Mouse (Mus musculus) liver, embryonic 13.5 days (tissue): ENCODE measurements around the gene Olfr681. TPM values are rescaled to one million over a fixed set of nuclear protein-coding genes. Genes with fewer than 3 reads are reported as not detected.
"Not testable (repeated sequence)": the region's sequence is repeated elsewhere in the genome, so short reads cannot be mapped to it uniquely, and the experiment has no call there.

Source experiments
- ATAC-seq: fragments of 200-750 bp; cut with Nextera tagmentation; 2 replicates; pipeline ENCODE4 v1.8.0; 2017; ENCODE audit warnings: low read depth, mild to moderate bottlenecking, moderate number of reproducible peaks, moderate library complexity
- DNase-seq: peaks from one replicate; pipeline ENCODE4 v3.0.0; 2022
- H3K27ac ChIP-seq: fragments of 300-500 bp; sonication (generic); 2 replicates; pipeline ENCODE4 v1.5.1; 2015; ENCODE audit warnings: moderate library complexity, mild to moderate bottlenecking, inconsistent platforms
- H3K27me3 ChIP-seq: fragments of 300-500 bp; sonication (generic); 2 replicates; pipeline ENCODE4 v1.6.1; 2015; ENCODE audit warnings: mild to moderate bottlenecking, inconsistent platforms
- H3K36me3 ChIP-seq: fragments of 300-500 bp; sonication (generic); 2 replicates; pipeline ENCODE4 v1.6.1; 2015; ENCODE audit warnings: mild to moderate bottlenecking, inconsistent platforms
- H3K4me1 ChIP-seq: fragments of 300-500 bp; sonication (generic); replicated peaks from 2 replicates; pipeline ENCODE4 v1.6.1; 2015; ENCODE audit warnings: inconsistent platforms
- H3K4me2 ChIP-seq: fragments of 300-500 bp; sonication (generic); 2 replicates; pipeline ENCODE4 v1.6.1; 2015; ENCODE audit warnings: inconsistent platforms, mild to moderate bottlenecking, moderate library complexity
- H3K4me3 ChIP-seq: fragments of 300-500 bp; sonication (generic); replicated peaks from 2 replicates; pipeline ENCODE4 v1.5.1; 2015; ENCODE audit warnings: mild to moderate bottlenecking, inconsistent platforms
- H3K9ac ChIP-seq: fragments of 300-500 bp; sonication (generic); 2 replicates; pipeline ENCODE4 v1.6.1; 2015; ENCODE audit warnings: mild to moderate bottlenecking, inconsistent platforms
- H3K9me3 ChIP-seq: fragments of 300-500 bp; sonication (generic); replicated peaks from 2 replicates; pipeline ENCODE4 v1.6.1; 2016; ENCODE audit warnings: inconsistent platforms
- WGBS: fragments of 180-500 bp; shearing (Covaris S2); methylation state at CpG from one replicate; pipeline ENCODE4 v1.1.7; 2015; ENCODE audit not compliant: insufficient replicate concordance; 5-methylcytosine and 5-hydroxymethylcytosine counted together
- polyA plus RNA-seq: library from polyadenylated mRNA; unstranded; fragments of >200 nt; fragmentation: Nextera tagmentation; extraction: Ambion mirVana; gene quantifications from 2 replicates; pipeline ENCODE4 v1.2.1, GENCODE M21; 2015

The Olfr681 gene
- not detected in 2 replicates for polyA plus RNA-seq

DNA sequence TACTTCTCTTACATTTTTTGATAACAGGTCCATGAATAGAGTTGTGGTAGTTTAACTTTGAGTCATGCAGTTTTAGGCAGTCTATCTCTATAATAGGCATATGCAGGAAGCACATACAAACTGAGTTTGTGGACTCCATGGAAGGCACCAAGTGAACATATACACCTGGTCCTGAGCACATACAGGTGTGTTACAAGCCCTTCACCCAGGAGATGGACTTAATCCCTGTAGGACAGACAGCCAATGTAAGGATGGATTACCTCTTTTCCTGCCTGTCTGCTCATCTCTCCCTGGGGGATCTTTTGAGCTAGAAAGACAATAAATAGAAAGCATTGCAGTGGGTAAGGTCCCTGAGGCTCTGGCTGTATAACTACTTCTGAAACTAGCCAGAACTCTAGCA, at the start of gene Olfr681:
Olfr681 (plus strand) TSS at position 301 of the 400 bp plus-strand sequence.
- Histone ChIP-seq H3K9ac (no peak within 1 kb of the TSS), H3K4me1 (no peaks in the 10 kb centered on the region), H3K9me3 (no peaks in the 10 kb centered on the region), H3K27me3 (no peaks in the 10 kb centered on the region), H3K4me3 (no peak within 1 kb of the TSS), H3K4me2 (no peak within 1 kb of the TSS), H3K36me3 (no peaks in the 10 kb centered on the region), H3K27ac (no peak within 1 kb of the TSS)
- ATAC-seq, result no peak
- DNase-seq, result no peak

DNA sequence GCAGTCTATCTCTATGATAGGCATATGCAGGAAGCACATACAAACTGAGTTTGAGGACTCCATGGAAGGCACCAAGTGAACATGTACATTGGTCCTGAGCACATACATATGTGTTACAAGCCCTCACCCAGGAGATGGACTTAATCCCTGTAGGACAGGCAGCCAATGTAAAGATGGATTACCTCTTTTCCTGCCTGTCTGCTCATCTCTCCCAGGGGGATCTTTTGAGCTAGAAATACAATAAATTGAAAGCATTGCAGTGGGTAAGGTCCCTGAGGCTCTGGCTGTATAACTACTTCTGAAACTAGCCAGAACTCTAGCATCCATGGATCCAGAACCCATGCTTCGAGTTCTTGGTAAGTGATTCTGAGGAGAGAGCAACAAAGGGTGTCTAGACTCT, 35.7 kb upstream of the Olfr681 start, which contains the start of gene Olfr679:
Olfr679 (plus strand) TSS at position 301 of the 400 bp plus-strand sequence.
- no peak for ATAC-seq
- H3K4me1 ChIP-seq, result no peaks in the 10 kb centered on the region
- no peaks in the 10 kb centered on the region for H3K36me3 ChIP-seq
- no peak within 1 kb of the TSS for H3K4me2 ChIP-seq
- H3K9ac ChIP-seq, result no peak within 1 kb of the TSS
- no peak within 1 kb of the TSS for H3K27ac ChIP-seq
- WGBS, result 24% methylated on average over 1 of the region's 1 CpGs
- no peaks in the 10 kb centered on the region for H3K9me3 ChIP-seq
- H3K27me3 ChIP-seq, result no peaks in the 10 kb centered on the region
- no peak within 1 kb of the TSS for H3K4me3 ChIP-seq
- DNase-seq, result no peak

DNA sequence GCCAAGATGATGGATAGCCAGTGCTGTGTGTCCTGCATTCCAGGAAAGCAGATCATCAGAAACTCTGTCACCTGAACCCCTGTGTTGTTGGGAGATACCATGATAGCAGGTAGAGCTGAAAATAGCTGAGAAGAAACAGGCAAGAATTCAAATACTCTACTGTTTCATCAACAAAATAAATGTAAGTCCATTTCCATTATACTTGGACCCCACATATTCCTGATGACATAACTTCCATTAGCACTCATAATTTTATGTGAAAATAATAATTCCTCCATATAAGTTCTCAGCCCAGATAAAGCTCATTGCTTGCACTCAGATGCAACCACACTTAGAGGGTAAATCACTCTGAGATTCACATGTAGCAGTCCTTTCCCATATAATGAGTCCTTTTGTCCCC, 23.9 kb upstream of the Olfr681 start, which contains the start of gene Olfr680-ps1:
Olfr680-ps1 (minus strand) TSS at position 101 of the 400 bp plus-strand sequence.
- H3K4me2 ChIP-seq, H3K9ac ChIP-seq, H3K27ac ChIP-seq, H3K4me1 ChIP-seq, H3K27me3 ChIP-seq, ATAC-seq, H3K36me3 ChIP-seq, DNase-seq, H3K9me3 ChIP-seq, H3K4me3 ChIP-seq: not testable (repeated sequence)

DNA sequence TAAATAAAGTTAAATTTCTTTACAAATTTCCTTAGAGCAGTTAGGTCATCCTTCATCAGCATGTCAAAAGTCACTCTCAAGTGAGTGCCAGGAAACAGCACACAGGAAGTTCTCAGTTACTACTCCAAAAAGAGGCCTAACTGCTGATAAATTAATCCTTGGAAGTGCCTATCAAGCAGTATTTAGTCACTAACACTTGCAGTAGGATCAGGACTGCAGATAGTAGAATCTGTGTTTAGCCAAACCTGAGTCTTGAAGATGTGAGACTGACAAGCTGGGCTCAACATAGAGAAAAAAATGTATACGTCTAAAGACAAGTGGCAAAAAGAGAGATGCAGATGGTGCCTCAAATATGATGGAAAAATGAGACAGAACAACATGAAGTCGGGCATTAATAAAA, 24.6 kb downstream of the Olfr681 start:
- Histone ChIP-seq H3K36me3 (no peaks in the 10 kb centered on the region), H3K9ac (no peak overlapping the region), H3K9me3 (no peaks in the 10 kb centered on the region), H3K4me3 (no peak overlapping the region), H3K27me3 (no peaks in the 10 kb centered on the region), H3K4me2 (no peak overlapping the region), H3K27ac (no peak overlapping the region), H3K4me1 (no peaks in the 10 kb centered on the region)
- DNase-seq (no peak), ATAC-seq (no peak)
- WGBS, result 54% methylated on average over 2 of the region's 2 CpGs

DNA sequence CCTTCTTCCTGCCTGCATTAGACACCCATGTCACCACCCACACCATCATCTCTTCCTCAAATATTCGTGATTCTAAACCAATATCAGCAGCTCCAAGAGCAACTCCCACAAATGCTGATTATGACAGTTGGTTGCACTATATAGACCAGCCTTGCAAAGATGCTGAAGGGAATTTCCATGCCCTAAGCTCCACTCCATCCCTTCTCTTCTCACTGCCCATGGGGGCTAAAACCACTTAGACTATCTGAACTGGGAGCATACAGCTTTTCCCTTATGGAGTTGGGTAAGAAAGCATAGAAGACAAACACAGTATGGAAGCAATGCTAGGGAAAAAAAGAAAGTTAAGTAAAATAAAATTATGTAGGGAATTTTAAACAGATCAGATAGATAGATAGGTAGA, 30.3 kb downstream of the Olfr681 start, which contains the start of gene Olfr683:
Olfr683 (minus strand) TSS at position 101 of the 400 bp plus-strand sequence.
- H3K36me3 ChIP-seq, result no peaks in the 10 kb centered on the region
- no peaks in the 10 kb centered on the region for H3K9me3 ChIP-seq
- no peaks in the 10 kb centered on the region for H3K4me1 ChIP-seq
- H3K27me3 ChIP-seq, result no peaks in the 10 kb centered on the region
- no peak within 1 kb of the TSS for H3K9ac ChIP-seq
- no peak within 1 kb of the TSS for H3K4me3 ChIP-seq
- H3K27ac ChIP-seq, result no peak within 1 kb of the TSS
- ATAC-seq, result no peak
- DNase-seq, result no peak
- 21% methylated on average over 1 of the region's 1 CpGs for WGBS
- no peak within 1 kb of the TSS for H3K4me2 ChIP-seq

DNA sequence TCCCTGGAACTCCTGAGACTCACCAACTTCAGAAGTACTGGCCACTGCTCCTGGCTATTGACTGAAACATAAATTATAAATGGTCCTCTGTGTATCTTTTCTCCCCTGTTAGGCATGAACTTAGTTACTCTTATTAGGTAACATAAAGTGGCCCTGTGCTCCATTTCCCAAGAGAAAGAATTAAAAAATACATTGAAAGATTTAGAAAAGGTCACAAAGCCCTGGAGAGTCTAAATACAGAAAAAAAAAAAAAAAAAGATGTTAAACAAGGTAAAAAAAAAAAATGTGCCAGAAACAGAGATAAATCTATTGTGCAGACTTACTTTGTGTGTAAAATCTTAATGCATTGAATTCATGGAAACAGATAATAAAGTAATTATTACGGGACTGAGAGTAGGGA, 46.9 kb downstream of the Olfr681 start, which contains the start of gene Olfr684:
Olfr684 (minus strand) TSS at position 101 of the 400 bp plus-strand sequence.
- H3K27ac ChIP-seq, result no peak within 1 kb of the TSS
- H3K4me3 ChIP-seq, result no peak within 1 kb of the TSS
- ATAC-seq (no peak), DNase-seq (no peak)
- no peaks in the 10 kb centered on the region for H3K4me1 ChIP-seq
- H3K9ac ChIP-seq, result no peak within 1 kb of the TSS
- no peaks in the 10 kb centered on the region for H3K36me3 ChIP-seq
- no peaks in the 10 kb centered on the region for H3K27me3 ChIP-seq
- H3K4me2 ChIP-seq, result no peak within 1 kb of the TSS
- no peaks in the 10 kb centered on the region for H3K9me3 ChIP-seq
- WGBS, result 56% methylated on average over 1 of the region's 1 CpGs

DNA sequence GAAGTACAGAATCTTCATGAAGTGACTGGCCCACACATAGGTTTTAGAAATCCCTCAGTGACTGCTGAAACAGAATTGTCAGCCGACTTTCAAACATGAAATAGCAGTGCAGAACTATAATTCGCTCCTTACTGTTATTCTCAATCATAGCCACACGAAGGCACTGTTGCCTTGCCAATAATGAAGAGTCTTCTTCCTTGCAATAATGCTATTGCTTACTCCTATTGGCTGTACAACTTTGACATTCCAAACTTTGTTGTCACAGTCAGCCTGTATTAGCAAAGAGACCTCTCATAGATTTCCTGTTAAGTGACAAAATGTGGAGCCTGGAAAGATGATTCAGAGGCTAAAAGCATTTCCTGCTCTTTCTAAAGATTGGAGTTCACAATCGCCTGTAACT, 54.1 kb downstream of the Olfr681 start:
- Histone ChIP-seq H3K27ac (no peak overlapping the region), H3K36me3 (no peaks in the 10 kb centered on the region), H3K4me2 (no peak overlapping the region), H3K4me3 (no peak overlapping the region), H3K4me1 (no peaks in the 10 kb centered on the region), H3K9ac (no peak overlapping the region), H3K9me3 (no peaks in the 10 kb centered on the region), H3K27me3 (no peaks in the 10 kb centered on the region)
- no peak for ATAC-seq
- 37% methylated on average over 4 of the region's 4 CpGs for whole genome bisulfite sequencing
- DNase-seq, result no peak

Other genes with a start within 250 kb of the Olfr681 start
- gene Olfr665, start 238.8 kb upstream of the Olfr681 start, polyA plus RNA-seq, result not detected in 2 replicates
- gene Olfr666, start 220.9 kb upstream of the Olfr681 start, polyA plus RNA-seq, result not detected in 2 replicates
- gene Olfr667, start 195.4 kb upstream of the Olfr681 start, polyA plus RNA-seq, result not detected in 2 replicates
- not detected in 2 replicates for gene Olfr668, start 188.8 kb upstream of the Olfr681 start, polyA plus RNA-seq
- not detected in 2 replicates for gene Olfr669, start 182.6 kb upstream of the Olfr681 start, polyA plus RNA-seq
- not detected in 2 replicates for gene Olfr670, start 154.2 kb upstream of the Olfr681 start, polyA plus RNA-seq
- gene Olfr671, start 137.7 kb upstream of the Olfr681 start, polyA plus RNA-seq, result not detected in 2 replicates
- gene Olfr672, start 114.8 kb upstream of the Olfr681 start, polyA plus RNA-seq, result not detected in 2 replicates
- gene Olfr675, start 88.4 kb upstream of the Olfr681 start, polyA plus RNA-seq, result not detected in 2 replicates
- not detected in 2 replicates for gene Olfr676, start 84.1 kb upstream of the Olfr681 start, polyA plus RNA-seq
- gene Olfr677, start 65.5 kb upstream of the Olfr681 start, polyA plus RNA-seq, result not detected in 2 replicates
- not detected in 2 replicates for gene Olfr678, start 52.4 kb upstream of the Olfr681 start, polyA plus RNA-seq
- gene Olfr679, start 35.6 kb upstream of the Olfr681 start, polyA plus RNA-seq, result not detected in 2 replicates
- not detected in 2 replicates for gene Olfr680-ps1, start 24.0 kb upstream of the Olfr681 start, polyA plus RNA-seq
- gene Olfr683, start 30.2 kb downstream of the Olfr681 start, polyA plus RNA-seq, result not detected in 2 replicates
- not detected in 2 replicates for gene Olfr684, start 46.8 kb downstream of the Olfr681 start, polyA plus RNA-seq
- not detected in 2 replicates for gene Olfr685, start 69.2 kb downstream of the Olfr681 start, polyA plus RNA-seq
- gene Olfr686, start 90.6 kb downstream of the Olfr681 start, polyA plus RNA-seq, result not detected in 2 replicates
- not detected in 2 replicates for gene Olfr688, start 171.3 kb downstream of the Olfr681 start, polyA plus RNA-seq
- not detected in 2 replicates for gene Olfr689, start 194.3 kb downstream of the Olfr681 start, polyA plus RNA-seq
- gene Olfr690, start 217.3 kb downstream of the Olfr681 start, polyA plus RNA-seq, result not detected in 2 replicates
- gene Olfr691, start 225.4 kb downstream of the Olfr681 start, polyA plus RNA-seq, result not detected in 2 replicates